Mouse (Mus musculus): Measurements from ENCODE around the gene 1700109H08Rik. TPM values are rescaled to one million over a fixed set of nuclear protein-coding genes. Genes with fewer than 3 reads are reported as not detected.
"Not testable (repeated sequence)": the region's sequence is repeated elsewhere in the genome, so short reads cannot be mapped to it uniquely, and the experiment has no call there.

1700109H08Rik gene
- polyA plus RNA-seq (2015; fragmentation: Nextera tagmentation; extraction: Ambion mirVana): 2.6 and 2.8 TPM in 2 replicates

DNA sequence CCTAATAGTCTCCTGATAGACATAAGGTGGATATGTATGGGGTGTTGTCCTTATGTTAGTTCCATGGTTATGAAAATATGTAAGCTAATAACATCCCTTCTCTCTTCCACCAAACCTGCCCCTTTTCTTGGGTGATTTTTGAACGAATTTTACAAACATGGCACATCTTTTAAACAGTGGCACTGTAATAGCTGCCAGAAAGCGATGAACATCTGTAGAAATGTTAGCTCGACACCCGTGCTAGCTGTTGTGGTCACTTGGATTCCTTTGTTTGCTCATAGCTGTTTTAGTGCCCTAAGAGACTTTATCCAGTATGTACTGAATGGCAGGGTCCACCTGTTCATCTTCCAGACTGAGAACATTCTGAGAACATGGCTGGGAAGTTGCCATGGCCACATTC is at the start of gene 1700109H08Rik:
1700109H08Rik (plus strand) TSS at position 301 of the 400 bp plus-strand sequence.
- Histone ChIP-seq H3K27ac (ENCODE audit: low read length) (no peak within 1 kb of the TSS), H3K4me3 (ENCODE audit: low read length) (no peak within 1 kb of the TSS), H3K9me3 (ENCODE audit: low read length) (peaks cover 4% of the 10 kb centered on the region; the same call in 1 of the 2 replicates), H3K27me3 (ENCODE audit: insufficient read depth, low read length) (no peaks in the 10 kb centered on the region), H3K36me3 (ENCODE audit: insufficient read depth, low read length) (peaks cover 77% of the 10 kb centered on the region), H3K9ac (replicated peaks; ENCODE audit: low read length) (no peak within 1 kb of the TSS), H3K4me2 (replicated peaks; ENCODE audit: low read depth, low read length) (no peak within 1 kb of the TSS), H3K4me1 (ENCODE audit: insufficient read depth, low read length) (no peaks in the 10 kb centered on the region)
- 95% methylated on average over 4 of the region's 4 CpGs for WGBS
- ATAC-seq (ENCODE audit: low FRiP score, low TSS enrichment): no peak

DNA sequence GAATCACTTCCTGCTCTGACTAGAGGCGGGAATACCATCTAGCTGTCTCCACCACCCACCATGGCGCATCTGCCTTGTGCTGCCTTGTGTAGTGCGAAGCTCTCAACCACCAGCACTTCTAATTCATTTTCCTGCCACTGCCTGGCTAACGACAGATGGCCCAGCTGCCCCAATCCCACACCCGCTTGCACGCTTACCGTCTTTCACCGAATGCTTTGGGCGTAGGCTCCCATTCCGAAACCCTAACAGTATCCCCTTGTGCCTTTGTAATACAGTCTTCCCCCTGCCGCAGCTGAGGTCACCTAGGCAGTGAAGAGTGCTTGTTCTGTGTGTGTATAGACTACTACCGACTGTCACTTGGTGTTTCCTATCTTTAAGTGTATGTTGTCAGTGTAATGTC is 49.6 kb upstream of the 1700109H08Rik start:
- Histone ChIP-seq H3K4me2 (replicated peaks; ENCODE audit: low read depth, low read length) (no peak overlapping the region), H3K36me3 (ENCODE audit: insufficient read depth, low read length) (0 out of 2 replicates have a peak, but pooled peaks cover 6% of the 10 kb centered on the region), H3K4me3 (ENCODE audit: low read length) (no peak overlapping the region), H3K27ac (ENCODE audit: low read length) (no peak overlapping the region), H3K9me3 (ENCODE audit: low read length) (no peaks in the 10 kb centered on the region), H3K27me3 (ENCODE audit: insufficient read depth, low read length) (no peaks in the 10 kb centered on the region), H3K4me1 (ENCODE audit: insufficient read depth, low read length) (no peaks in the 10 kb centered on the region), H3K9ac (replicated peaks; ENCODE audit: low read length) (no peak overlapping the region)
- no peak for ATAC-seq (ENCODE audit: low FRiP score, low TSS enrichment)
- WGBS: 91% methylated on average over 12 of the region's 12 CpGs

DNA sequence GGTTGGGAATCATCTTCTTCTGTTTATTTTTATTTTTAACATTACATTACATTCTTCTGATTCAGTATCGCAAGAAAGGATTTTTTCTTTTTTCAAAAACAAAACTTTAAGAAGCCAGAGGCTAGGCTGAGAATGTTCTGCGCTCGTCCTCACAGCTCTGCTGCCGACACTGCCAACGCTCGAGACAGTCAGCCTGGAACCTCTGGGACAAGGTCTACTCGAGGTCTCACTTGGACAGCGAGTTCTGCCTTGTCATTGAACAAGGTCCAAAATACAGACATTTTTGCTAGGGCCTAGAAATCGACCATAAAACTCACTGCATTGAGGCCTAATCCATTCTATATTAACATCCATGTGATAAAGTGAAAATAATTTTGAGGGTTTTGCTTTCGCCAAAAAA is 48.5 kb upstream of the 1700109H08Rik start:
- WGBS: 91% methylated on average over 10 of the region's 10 CpGs

DNA sequence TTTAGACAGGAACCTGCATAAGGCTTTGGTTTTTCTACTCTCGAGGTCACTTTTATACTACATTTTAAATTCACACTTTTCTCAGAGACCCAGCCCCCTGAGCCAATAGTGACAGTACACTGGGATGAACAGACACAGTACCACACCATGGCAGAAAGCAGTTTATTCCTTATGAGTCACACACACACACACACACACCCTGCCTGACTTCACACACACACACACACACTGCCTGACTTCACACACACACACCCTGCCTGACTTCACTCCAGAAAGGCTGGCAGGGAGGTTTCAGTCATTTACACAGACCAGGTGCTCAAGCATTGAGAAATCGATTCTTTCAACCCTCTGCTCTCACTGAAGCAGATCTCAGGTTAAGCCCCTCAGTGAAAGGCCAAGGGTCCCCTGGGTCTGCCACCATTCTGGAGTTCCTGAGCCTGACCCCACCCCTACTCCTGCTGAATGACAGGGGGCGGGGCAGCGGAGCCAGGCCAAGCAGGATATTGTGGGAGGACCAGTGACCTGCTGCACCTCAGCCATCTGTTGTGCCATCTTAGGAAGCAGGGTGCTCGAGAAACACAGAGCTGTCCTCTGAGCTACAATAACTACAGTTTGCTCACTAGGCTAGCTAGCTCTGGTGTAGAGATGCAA is 44.2 kb upstream of the 1700109H08Rik start:
- H3K4me2 ChIP-seq (replicated peaks; ENCODE audit: low read depth, low read length): no peak overlapping the region
- 38% methylated on average over 5 of the region's 5 CpGs for WGBS

More for the DNA sequence above, 48.5 kb upstream of the 1700109H08Rik start:
- no peak for ATAC-seq (ENCODE audit: low FRiP score, low TSS enrichment)
- Histone ChIP-seq H3K4me2 (replicated peaks; ENCODE audit: low read depth, low read length) (no peak overlapping the region), H3K36me3 (ENCODE audit: insufficient read depth, low read length) (0 out of 2 replicates have a peak, but pooled peaks cover 6% of the 10 kb centered on the region), H3K27ac (ENCODE audit: low read length) (no peak overlapping the region), H3K9me3 (ENCODE audit: low read length) (no peaks in the 10 kb centered on the region), H3K4me3 (ENCODE audit: low read length) (no peak overlapping the region), H3K27me3 (ENCODE audit: insufficient read depth, low read length) (no peaks in the 10 kb centered on the region), H3K9ac (replicated peaks; ENCODE audit: low read length) (no peak overlapping the region), H3K4me1 (ENCODE audit: insufficient read depth, low read length) (peaks cover 4% of the 10 kb centered on the region)

DNA sequence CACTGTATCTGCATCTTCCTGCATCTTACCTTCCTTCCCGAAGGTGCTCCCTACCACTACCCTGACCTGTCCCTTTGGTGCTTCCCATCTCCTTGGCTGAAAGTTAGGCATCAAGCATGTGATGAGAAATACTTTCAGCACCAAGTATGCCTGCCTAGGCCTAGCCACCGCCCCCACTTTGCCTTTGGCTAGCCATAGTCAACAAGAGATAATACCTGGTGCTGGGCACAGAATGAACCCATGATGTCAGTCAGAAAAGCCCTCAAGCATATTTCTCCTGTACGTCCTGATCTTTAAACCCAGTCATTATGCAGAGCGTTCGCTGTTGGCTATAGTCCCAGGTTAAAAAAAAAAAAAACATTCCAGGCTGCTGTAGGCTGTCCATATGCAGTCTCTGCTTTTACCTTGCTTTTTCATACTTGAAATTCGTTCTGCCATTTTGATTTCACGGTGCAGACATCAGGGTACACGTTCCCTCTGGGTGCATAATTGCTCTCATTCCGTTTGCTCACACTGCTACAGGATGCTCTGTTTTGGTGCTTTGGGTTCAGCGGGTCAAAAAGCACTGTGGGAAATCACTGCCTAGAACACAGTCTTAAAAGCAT is 41.7 kb upstream of the 1700109H08Rik start:
- no peak overlapping the region for H3K4me2 ChIP-seq (replicated peaks; ENCODE audit: low read depth, low read length)
- H3K27me3 ChIP-seq (ENCODE audit: insufficient read depth, low read length): no peaks in the 10 kb centered on the region
- whole genome bisulfite sequencing: 77% methylated on average over 10 of the region's 10 CpGs
- H3K4me1 ChIP-seq (ENCODE audit: insufficient read depth, low read length): peaks cover 4% of the 10 kb centered on the region
- H3K27ac ChIP-seq (ENCODE audit: low read length): no peak overlapping the region
- H3K9me3 ChIP-seq (ENCODE audit: low read length): no peaks in the 10 kb centered on the region
- H3K4me3 ChIP-seq (ENCODE audit: low read length): no peak overlapping the region
- H3K36me3 ChIP-seq (ENCODE audit: insufficient read depth, low read length): no peaks in the 10 kb centered on the region
- H3K9ac ChIP-seq (replicated peaks; ENCODE audit: low read length): no peak overlapping the region
- ATAC-seq (ENCODE audit: low FRiP score, low TSS enrichment): no peak

More for the DNA sequence above, 44.2 kb upstream of the 1700109H08Rik start:
- Histone ChIP-seq H3K9me3 (ENCODE audit: low read length) (no peaks in the 10 kb centered on the region), H3K36me3 (ENCODE audit: insufficient read depth, low read length) (no peaks in the 10 kb centered on the region), H3K4me1 (ENCODE audit: insufficient read depth, low read length) (peaks cover 4% of the 10 kb centered on the region), H3K9ac (replicated peaks; ENCODE audit: low read length) (no peak overlapping the region), H3K4me3 (ENCODE audit: low read length) (no peak overlapping the region), H3K27ac (ENCODE audit: low read length) (no peak overlapping the region), H3K27me3 (ENCODE audit: insufficient read depth, low read length) (no peaks in the 10 kb centered on the region)
- ATAC-seq (ENCODE audit: low FRiP score, low TSS enrichment): peak; percentile 75

DNA sequence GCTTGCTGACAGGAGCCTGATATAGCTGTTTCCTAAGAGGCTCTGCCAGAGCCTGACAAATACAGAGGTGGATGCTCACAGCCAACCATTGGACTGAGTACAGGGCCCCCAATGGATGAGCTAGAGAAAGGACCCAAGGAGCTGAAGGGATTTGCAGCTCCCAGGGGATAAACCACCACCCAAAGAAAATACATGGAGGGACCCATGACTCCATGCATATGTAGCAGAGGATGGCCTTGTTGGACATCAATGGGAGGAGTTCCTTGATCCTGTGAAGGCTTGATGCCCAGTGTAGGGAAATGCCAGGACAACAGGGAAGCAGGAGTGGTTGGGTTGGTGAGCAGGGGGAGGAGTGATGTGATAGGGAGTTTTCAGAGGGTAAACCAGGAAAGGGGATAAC is 39.3 kb upstream of the 1700109H08Rik start:
- not testable (repeated sequence) for H3K4me1 ChIP-seq (ENCODE audit: insufficient read depth, low read length); H3K4me3 ChIP-seq (ENCODE audit: low read length); H3K27ac ChIP-seq (ENCODE audit: low read length); H3K9ac ChIP-seq (replicated peaks; ENCODE audit: low read length); H3K9me3 ChIP-seq (ENCODE audit: low read length); H3K4me2 ChIP-seq (replicated peaks; ENCODE audit: low read depth, low read length); ATAC-seq (ENCODE audit: low FRiP score, low TSS enrichment); H3K36me3 ChIP-seq (ENCODE audit: insufficient read depth, low read length); H3K27me3 ChIP-seq (ENCODE audit: insufficient read depth, low read length)

DNA sequence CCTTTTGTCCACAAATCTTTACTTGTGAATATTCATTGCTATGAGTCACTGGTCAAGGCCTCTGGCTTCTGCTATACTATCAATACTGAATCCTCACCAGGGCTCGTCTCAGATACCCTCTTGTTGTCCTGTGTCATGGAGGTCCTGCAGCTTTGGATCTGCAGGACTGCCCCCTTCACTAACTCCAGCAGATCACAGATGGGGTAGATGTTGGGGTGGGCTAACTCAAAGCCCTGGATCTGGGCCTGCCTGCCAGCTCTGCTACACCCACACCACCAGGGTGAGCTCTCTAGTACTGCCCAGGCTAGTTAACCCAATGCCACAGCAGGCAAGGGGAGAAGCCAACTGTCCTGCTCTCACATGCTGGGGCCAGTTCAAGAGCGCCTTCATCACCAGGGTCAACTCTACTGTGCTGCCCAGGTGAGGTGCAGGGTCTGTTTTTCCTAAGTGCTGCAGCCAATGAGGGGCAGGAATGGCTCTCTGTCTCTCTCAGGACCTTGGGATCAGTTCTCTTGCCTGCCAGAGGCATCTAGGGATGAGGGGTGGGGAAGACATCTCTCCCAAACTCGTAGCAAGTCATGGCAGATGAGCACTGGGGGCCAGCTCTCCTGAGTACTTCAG is 34.7 kb upstream of the 1700109H08Rik start:
- H3K4me1 ChIP-seq (ENCODE audit: insufficient read depth, low read length): no peaks in the 10 kb centered on the region
- no peaks in the 10 kb centered on the region for H3K36me3 ChIP-seq (ENCODE audit: insufficient read depth, low read length)
- ATAC-seq (ENCODE audit: low FRiP score, low TSS enrichment): no peak
- no peaks in the 10 kb centered on the region for H3K27me3 ChIP-seq (ENCODE audit: insufficient read depth, low read length)
- H3K9ac ChIP-seq (replicated peaks; ENCODE audit: low read length): no peak overlapping the region
- H3K4me2 ChIP-seq (replicated peaks; ENCODE audit: low read depth, low read length): no peak overlapping the region
- H3K27ac ChIP-seq (ENCODE audit: low read length): no peak overlapping the region
- no peaks in the 10 kb centered on the region for H3K9me3 ChIP-seq (ENCODE audit: low read length)
- H3K4me3 ChIP-seq (ENCODE audit: low read length): no peak overlapping the region
- WGBS: 66% methylated on average over 3 of the region's 3 CpGs

DNA sequence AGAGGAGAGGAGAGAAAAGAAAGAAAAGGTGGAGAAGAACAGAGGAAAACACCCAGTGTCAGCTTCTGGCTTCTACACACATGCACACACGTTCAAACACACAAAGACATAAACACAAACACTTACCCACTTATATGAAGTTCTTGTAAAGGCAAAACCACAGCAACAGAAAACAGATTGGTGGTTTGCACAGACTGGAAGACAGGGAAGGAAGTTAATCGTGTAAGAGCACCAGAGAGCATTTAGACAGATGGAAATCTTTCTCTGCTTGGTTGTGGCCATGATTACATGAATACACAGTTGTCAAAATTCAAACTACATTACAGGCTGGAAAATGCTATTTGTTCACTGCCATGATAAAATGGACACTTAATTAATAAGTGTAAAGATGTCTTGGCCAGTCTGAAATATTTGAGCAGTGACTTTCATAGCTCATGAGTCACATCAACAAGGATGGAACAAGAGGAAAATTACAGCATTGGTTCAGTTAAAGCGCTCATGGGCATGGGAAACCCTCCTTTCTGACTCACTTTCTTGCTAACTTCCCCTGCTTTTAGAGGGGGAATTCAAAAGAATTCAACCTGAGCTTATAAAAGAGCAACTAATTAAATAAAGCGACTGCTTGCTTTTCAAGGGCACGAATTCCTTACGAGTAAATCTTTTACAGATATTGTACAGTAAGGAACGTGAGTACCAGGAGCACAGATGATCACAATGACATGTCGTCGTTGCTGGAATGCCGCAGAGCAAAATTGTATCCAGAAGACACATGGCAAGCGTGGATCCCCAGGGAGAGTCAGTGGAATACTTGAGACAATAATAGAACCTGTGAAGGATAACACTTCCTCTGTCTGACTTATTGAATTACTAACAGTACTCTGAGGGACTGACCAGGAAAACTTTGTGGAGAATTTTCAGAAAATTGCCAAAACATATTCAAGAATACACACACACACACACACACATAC is 32.6 kb upstream of the 1700109H08Rik start:
- no peak overlapping the region for H3K4me3 ChIP-seq (ENCODE audit: low read length)
- no peak overlapping the region for H3K27ac ChIP-seq (ENCODE audit: low read length)
- H3K4me1 ChIP-seq (ENCODE audit: insufficient read depth, low read length): no peaks in the 10 kb centered on the region
- H3K36me3 ChIP-seq (ENCODE audit: insufficient read depth, low read length): no peaks in the 10 kb centered on the region
- no peak for ATAC-seq (ENCODE audit: low FRiP score, low TSS enrichment)
- no peaks in the 10 kb centered on the region for H3K9me3 ChIP-seq (ENCODE audit: low read length)
- whole genome bisulfite sequencing: 60% methylated on average over 11 of the region's 11 CpGs
- H3K4me2 ChIP-seq (replicated peaks; ENCODE audit: low read depth, low read length): no peak overlapping the region
- no peaks in the 10 kb centered on the region for H3K27me3 ChIP-seq (ENCODE audit: insufficient read depth, low read length)
- H3K9ac ChIP-seq (replicated peaks; ENCODE audit: low read length): no peak overlapping the region

DNA sequence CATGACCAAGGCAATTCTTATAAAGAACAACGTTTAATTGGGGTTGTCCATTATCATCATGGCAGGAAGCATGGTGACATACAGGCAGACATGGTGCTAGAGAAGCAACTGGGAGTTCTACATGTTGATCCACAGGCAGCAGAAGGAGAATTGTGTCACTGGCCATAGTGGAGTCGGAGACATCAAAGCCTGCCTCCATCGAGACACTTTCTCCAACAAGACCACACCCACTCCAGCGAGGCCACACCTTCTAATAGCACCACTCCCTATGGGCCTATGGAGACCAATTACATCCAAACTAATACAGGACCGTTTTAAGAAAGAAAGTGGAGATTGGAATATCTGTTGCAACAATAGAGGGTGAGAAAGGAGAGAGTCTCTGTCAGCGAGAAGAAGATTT is 29.5 kb upstream of the 1700109H08Rik start:
- no peak for ATAC-seq (ENCODE audit: low FRiP score, low TSS enrichment)
- H3K36me3 ChIP-seq (ENCODE audit: insufficient read depth, low read length): no peaks in the 10 kb centered on the region
- H3K9me3 ChIP-seq (ENCODE audit: low read length): no peaks in the 10 kb centered on the region
- no peak overlapping the region for H3K4me3 ChIP-seq (ENCODE audit: low read length)
- no peaks in the 10 kb centered on the region for H3K27me3 ChIP-seq (ENCODE audit: insufficient read depth, low read length)
- WGBS: 77% methylated on average over 6 of the region's 6 CpGs
- H3K27ac ChIP-seq (ENCODE audit: low read length): no peak overlapping the region
- no peak overlapping the region for H3K4me2 ChIP-seq (replicated peaks; ENCODE audit: low read depth, low read length)
- no peak overlapping the region for H3K9ac ChIP-seq (replicated peaks; ENCODE audit: low read length)
- H3K4me1 ChIP-seq (ENCODE audit: insufficient read depth, low read length): peaks cover 15% of the 10 kb centered on the region

Data from kidney, embryonic 16.5 days (tissue).